Mouse (Mus musculus): ENCODE results near the gene Ugp2. TPM values are rescaled to one million over a fixed set of nuclear protein-coding genes. Genes with fewer than 3 reads are reported as not detected.

The Ugp2 gene
- polyA plus RNA-seq, 1 experiment from 2014 or later, result 92.7 TPM

- Histone ChIP-seq H3K27me3 (no peaks in the 10 kb centered on the region), H3K36me3 (peaks cover 51% of the 10 kb centered on the region), H3K9me3 (replicated peaks) (no peaks in the 10 kb centered on the region), H3K4me2 (replicated peaks) (no peak overlapping the region), H3K4me3 (replicated peaks) (no peak overlapping the region), H3K4me1 (no peaks in the 10 kb centered on the region), H3K27ac (replicated peaks) (no peak overlapping the region), H3K9ac (no peak overlapping the region)
- WGBS, result 90% methylated on average over 5 of the region's 5 CpGs
- ATAC-seq (ENCODE audit: insufficient number of reproducible peaks, low FRiP score, low TSS enrichment, low read depth), result no peak
Measured at GRCm38 (mm10) chr11:21328141-21328540, 42.9 kb downstream of the Ugp2 start.

GRCm38 (mm10) chr11:21327486-21327885 lies 43.5 kb downstream of the Ugp2 start:
- H3K9me3 ChIP-seq (replicated peaks), result no peaks in the 10 kb centered on the region
- no peaks in the 10 kb centered on the region for H3K4me1 ChIP-seq
- H3K27me3 ChIP-seq, result no peaks in the 10 kb centered on the region
- H3K9ac ChIP-seq, result no peak overlapping the region
- H3K36me3 ChIP-seq, result peaks cover 46% of the 10 kb centered on the region
- no peak overlapping the region for H3K4me3 ChIP-seq (replicated peaks)
- WGBS, result 92% methylated on average over 5 of the region's 5 CpGs
- H3K4me2 ChIP-seq (replicated peaks), result no peak overlapping the region
- no peak for ATAC-seq (ENCODE audit: insufficient number of reproducible peaks, low FRiP score, low TSS enrichment, low read depth)
- no peak overlapping the region for H3K27ac ChIP-seq (replicated peaks)

GRCm38 (mm10) chr11:21326770-21327169 lies 44.2 kb downstream of the Ugp2 start:
- ATAC-seq (ENCODE audit: insufficient number of reproducible peaks, low FRiP score, low TSS enrichment, low read depth), result no peak
- no peaks in the 10 kb centered on the region for H3K4me1 ChIP-seq
- 68% methylated on average over 2 of the region's 2 CpGs for WGBS

GRCm38 (mm10) chr11:21325781-21326180 lies 45.2 kb downstream of the Ugp2 start:
- no peak for ATAC-seq (ENCODE audit: insufficient number of reproducible peaks, low FRiP score, low TSS enrichment, low read depth)
- Histone ChIP-seq H3K9ac (no peak overlapping the region), H3K27me3 (no peaks in the 10 kb centered on the region), H3K4me3 (replicated peaks) (no peak overlapping the region), H3K27ac (replicated peaks) (no peak overlapping the region), H3K9me3 (replicated peaks) (no peaks in the 10 kb centered on the region), H3K4me2 (replicated peaks) (no peak overlapping the region), H3K36me3 (peaks cover 52% of the 10 kb centered on the region), H3K4me1 (no peaks in the 10 kb centered on the region)
- WGBS, result 95% methylated on average over 5 of the region's 5 CpGs

More at GRCm38 (mm10) chr11:21326770-21327169, 44.2 kb downstream of the Ugp2 start:
- no peaks in the 10 kb centered on the region for H3K27me3 ChIP-seq
- H3K4me3 ChIP-seq (replicated peaks), result no peak overlapping the region
- no peaks in the 10 kb centered on the region for H3K9me3 ChIP-seq (replicated peaks)
- peaks cover 52% of the 10 kb centered on the region for H3K36me3 ChIP-seq
- no peak overlapping the region for H3K4me2 ChIP-seq (replicated peaks)
- no peak overlapping the region for H3K27ac ChIP-seq (replicated peaks)
- no peak overlapping the region for H3K9ac ChIP-seq

- Histone ChIP-seq H3K4me2 (replicated peaks) (no peak overlapping the region), H3K4me3 (replicated peaks) (no peak overlapping the region), H3K9me3 (replicated peaks) (no peaks in the 10 kb centered on the region), H3K36me3 (peaks cover 28% of the 10 kb centered on the region; the same call in 1 of the 2 replicates), H3K27me3 (no peaks in the 10 kb centered on the region), H3K4me1 (no peaks in the 10 kb centered on the region), H3K9ac (no peak overlapping the region), H3K27ac (replicated peaks) (no peak overlapping the region)
- WGBS, result 82% methylated on average over 3 of the region's 3 CpGs
- no peak for ATAC-seq (ENCODE audit: insufficient number of reproducible peaks, low FRiP score, low TSS enrichment, low read depth)
Measured at GRCm38 (mm10) chr11:21322349-21322748, 48.7 kb downstream of the Ugp2 start.

GRCm38 (mm10) chr11:21321577-21321976 lies 49.4 kb downstream of the Ugp2 start:
- Histone ChIP-seq H3K36me3 (peaks cover 27% of the 10 kb centered on the region; the same call in 1 of the 2 replicates), H3K9ac (no peak overlapping the region), H3K27ac (replicated peaks) (no peak overlapping the region), H3K4me2 (replicated peaks) (no peak overlapping the region), H3K9me3 (replicated peaks) (no peaks in the 10 kb centered on the region), H3K4me3 (replicated peaks) (no peak overlapping the region), H3K4me1 (no peaks in the 10 kb centered on the region), H3K27me3 (no peaks in the 10 kb centered on the region)
- WGBS, result 74% methylated on average over 3 of the region's 3 CpGs
- no peak for ATAC-seq (ENCODE audit: insufficient number of reproducible peaks, low FRiP score, low TSS enrichment, low read depth)

- H3K27ac ChIP-seq (replicated peaks), result no peak overlapping the region
- no peak overlapping the region for H3K9ac ChIP-seq
- H3K4me2 ChIP-seq (replicated peaks), result no peak overlapping the region
- no peaks in the 10 kb centered on the region for H3K4me1 ChIP-seq
- H3K9me3 ChIP-seq (replicated peaks), result no peaks in the 10 kb centered on the region
- H3K27me3 ChIP-seq, result no peaks in the 10 kb centered on the region
- no peak for ATAC-seq (ENCODE audit: insufficient number of reproducible peaks, low FRiP score, low TSS enrichment, low read depth)
- 84% methylated on average over 9 of the region's 9 CpGs for WGBS
- no peak overlapping the region for H3K4me3 ChIP-seq (replicated peaks)
- H3K36me3 ChIP-seq, result peaks cover 31% of the 10 kb centered on the region
Measured at GRCm38 (mm10) chr11:21313922-21314657, 56.9 kb downstream of the Ugp2 start.

- 74% methylated on average over 6 of the region's 6 CpGs for WGBS
- no peak for ATAC-seq (ENCODE audit: insufficient number of reproducible peaks, low FRiP score, low TSS enrichment, low read depth)
- Histone ChIP-seq H3K9me3 (replicated peaks) (no peaks in the 10 kb centered on the region), H3K27me3 (no peaks in the 10 kb centered on the region), H3K9ac (no peak overlapping the region), H3K4me1 (no peaks in the 10 kb centered on the region), H3K27ac (replicated peaks) (no peak overlapping the region), H3K36me3 (peaks cover 32% of the 10 kb centered on the region), H3K4me3 (replicated peaks) (no peak overlapping the region), H3K4me2 (replicated peaks) (no peak overlapping the region)
Measured at GRCm38 (mm10) chr11:21309516-21309915, 61.5 kb downstream of the Ugp2 start.

- no peaks in the 10 kb centered on the region for H3K4me1 ChIP-seq
- no peaks in the 10 kb centered on the region for H3K9me3 ChIP-seq (replicated peaks)
- no peak overlapping the region for H3K9ac ChIP-seq
- ATAC-seq (ENCODE audit: insufficient number of reproducible peaks, low FRiP score, low TSS enrichment, low read depth), result no peak
- H3K4me3 ChIP-seq (replicated peaks), result no peak overlapping the region
- H3K27me3 ChIP-seq, result no peaks in the 10 kb centered on the region
- 82% methylated on average over 5 of the region's 5 CpGs for WGBS
- H3K36me3 ChIP-seq, result peaks cover 24% of the 10 kb centered on the region
- no peak overlapping the region for H3K27ac ChIP-seq (replicated peaks)
- no peak overlapping the region for H3K4me2 ChIP-seq (replicated peaks)
Measured at GRCm38 (mm10) chr11:21308119-21308518, 62.9 kb downstream of the Ugp2 start.

- H3K36me3 ChIP-seq, result peaks cover 20% of the 10 kb centered on the region
- no peak overlapping the region for H3K9ac ChIP-seq
- no peak overlapping the region for H3K27ac ChIP-seq (replicated peaks)
- ATAC-seq (ENCODE audit: insufficient number of reproducible peaks, low FRiP score, low TSS enrichment, low read depth), result no peak
- H3K4me1 ChIP-seq, result no peaks in the 10 kb centered on the region
- WGBS, result 86% methylated on average over 5 of the region's 5 CpGs
- no peaks in the 10 kb centered on the region for H3K27me3 ChIP-seq
- H3K4me2 ChIP-seq (replicated peaks), result no peak overlapping the region
- H3K9me3 ChIP-seq (replicated peaks), result no peaks in the 10 kb centered on the region
- no peak overlapping the region for H3K4me3 ChIP-seq (replicated peaks)
Measured at GRCm38 (mm10) chr11:21307078-21307668, 63.8 kb downstream of the Ugp2 start.

GRCm38 (mm10) chr11:21303619-21304018 lies 67.4 kb downstream of the Ugp2 start:
- H3K4me2 ChIP-seq (replicated peaks), result no peak overlapping the region
- H3K9ac ChIP-seq, result no peak overlapping the region
- no peak overlapping the region for H3K27ac ChIP-seq (replicated peaks)
- peaks cover 25% of the 10 kb centered on the region for H3K36me3 ChIP-seq
- H3K4me1 ChIP-seq, result no peaks in the 10 kb centered on the region
- 66% methylated on average over 3 of the region's 3 CpGs for WGBS
- H3K9me3 ChIP-seq (replicated peaks), result no peaks in the 10 kb centered on the region
- no peak overlapping the region for H3K4me3 ChIP-seq (replicated peaks)
- no peaks in the 10 kb centered on the region for H3K27me3 ChIP-seq
- ATAC-seq (ENCODE audit: insufficient number of reproducible peaks, low FRiP score, low TSS enrichment, low read depth), result no peak

- 87% methylated on average over 5 of the region's 5 CpGs for WGBS
- no peak overlapping the region for H3K27ac ChIP-seq (replicated peaks)
Measured at GRCm38 (mm10) chr11:21295486-21295885, 75.5 kb downstream of the Ugp2 start.

More at GRCm38 (mm10) chr11:21295486-21295885, 75.5 kb downstream of the Ugp2 start:
- H3K36me3 ChIP-seq, result peaks cover 17% of the 10 kb centered on the region
- H3K4me1 ChIP-seq, result no peaks in the 10 kb centered on the region
- H3K4me2 ChIP-seq (replicated peaks), result no peak overlapping the region
- no peak for ATAC-seq (ENCODE audit: insufficient number of reproducible peaks, low FRiP score, low TSS enrichment, low read depth)
- no peak overlapping the region for H3K9ac ChIP-seq
- H3K4me3 ChIP-seq (replicated peaks), result no peak overlapping the region
- no peaks in the 10 kb centered on the region for H3K27me3 ChIP-seq
- H3K9me3 ChIP-seq (replicated peaks), result no peaks in the 10 kb centered on the region

Data from embryonic facial prominence, embryonic 15.5 days (tissue).